Mouse (Mus musculus) liver, embryonic 12.5 days (tissue): ENCODE measurements around the gene Zbtb25. TPM values are rescaled to one million over a fixed set of nuclear protein-coding genes. Genes with fewer than 3 reads are reported as not detected.

ENCODE experiments used
- ATAC-seq: fragments of 200-750 bp; cut with Nextera tagmentation; 2 replicates; pipeline ENCODE4 v1.8.0; 2017; ENCODE audit warnings: moderate number of reproducible peaks, mild to moderate bottlenecking, moderate library complexity
- H3K27ac ChIP-seq: fragments of 300-500 bp; sonication (generic); 2 replicates; pipeline ENCODE4 v1.5.1; 2016; ENCODE audit warnings: mild to moderate bottlenecking
- H3K27me3 ChIP-seq: fragments of 300-500 bp; sonication (generic); replicated peaks from 2 replicates; pipeline ENCODE4 v1.6.1; 2016; ENCODE audit warnings: mild to moderate bottlenecking, moderate library complexity
- H3K36me3 ChIP-seq: fragments of 300-500 bp; sonication (generic); 2 replicates; pipeline ENCODE4 v1.6.1; 2016; ENCODE audit warnings: mild to moderate bottlenecking, moderate library complexity
- H3K4me1 ChIP-seq: fragments of 300-500 bp; sonication (generic); 2 replicates; pipeline ENCODE4 v1.6.1; 2016
- H3K4me2 ChIP-seq: fragments of 300-500 bp; sonication (generic); 2 replicates; pipeline ENCODE4 v1.6.1; 2016; ENCODE audit warnings: mild to moderate bottlenecking, moderate library complexity
- H3K4me3 ChIP-seq: fragments of 300-500 bp; sonication (generic); 2 replicates; pipeline ENCODE4 v1.5.1; 2016; ENCODE audit warnings: mild to moderate bottlenecking, moderate library complexity
- H3K9ac ChIP-seq: fragments of 300-500 bp; sonication (generic); 2 replicates; pipeline ENCODE4 v1.6.1; 2016; ENCODE audit warnings: mild to moderate bottlenecking, moderate library complexity
- H3K9me3 ChIP-seq: fragments of 300-500 bp; sonication (generic); replicated peaks from 2 replicates; pipeline ENCODE4 v1.6.1; 2016; ENCODE audit warnings: mild to moderate bottlenecking, moderate library complexity
- WGBS: fragments of 180-500 bp; shearing (Covaris S2); methylation state at CpG from one replicate; pipeline ENCODE4 v1.1.7; 2016; ENCODE audit not compliant: insufficient replicate concordance; 5-methylcytosine and 5-hydroxymethylcytosine counted together
- polyA plus RNA-seq: library from polyadenylated mRNA; unstranded; fragments of >200 nt; fragmentation: Nextera tagmentation; extraction: Ambion mirVana; gene quantifications from 2 replicates; pipeline ENCODE4 v1.2.1, GENCODE M21; 2016

The Zbtb25 gene
- 10.3 and 10.8 TPM in 2 replicates for polyA plus RNA-seq

DNA sequence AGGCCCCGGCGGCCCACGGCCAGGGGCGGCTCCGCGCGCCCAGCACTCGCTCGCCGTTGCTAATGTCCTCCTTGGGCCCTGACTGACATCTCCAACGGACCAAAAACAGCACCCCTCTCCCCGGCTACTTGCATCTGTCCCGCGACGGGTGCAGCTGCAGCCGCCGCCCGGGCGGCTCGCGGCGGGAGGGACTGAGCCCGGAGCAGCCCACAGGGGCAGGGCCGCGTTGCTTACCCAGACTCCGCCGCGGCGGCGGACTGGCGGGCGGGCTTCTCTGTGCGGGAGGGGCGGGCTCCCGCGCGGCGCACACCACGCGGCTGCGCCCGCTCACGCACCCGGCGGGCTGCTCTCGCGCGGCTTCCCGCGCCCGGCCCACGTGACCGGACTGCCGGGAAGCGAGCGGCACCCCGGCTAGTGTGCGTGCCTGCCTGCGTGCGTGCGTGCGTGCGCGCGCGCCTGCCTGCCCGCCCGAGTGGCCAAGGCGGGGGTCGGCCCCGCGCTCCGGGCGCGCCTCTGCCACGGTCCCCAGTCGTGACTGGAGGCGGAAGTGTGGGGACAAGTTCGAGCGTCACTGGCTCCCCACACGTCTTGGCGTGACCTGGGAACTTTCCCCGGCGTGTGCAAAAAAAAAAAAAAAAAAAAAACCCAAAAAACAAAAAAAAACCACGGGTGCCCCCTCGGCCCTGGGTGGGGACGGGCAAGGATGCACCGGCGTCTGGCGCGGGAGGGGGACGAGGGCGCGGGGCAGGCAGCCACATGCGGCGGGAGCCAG lies at the start of gene Zbtb25:
TSS of gene Zbtb25 (minus strand) at position 397 of the 772 bp plus-strand sequence.
- Histone ChIP-seq H3K4me3 (peak within 1 kb of the TSS; percentile 96), H3K4me2 (peak within 1 kb of the TSS; percentile 94), H3K9ac (peak within 1 kb of the TSS; percentile 99), H3K27me3 (no peaks in the 10 kb centered on the region), H3K36me3 (0 out of 2 replicates have a peak, but pooled peaks cover 5% of the 10 kb centered on the region), H3K9me3 (no peaks in the 10 kb centered on the region), H3K4me1 (peaks cover 69% of the 10 kb centered on the region), H3K27ac (peak within 1 kb of the TSS; percentile 99)
- ATAC-seq, result peak; percentile 72
- WGBS, result under 1% methylated on average over 94 of the region's 96 CpGs

DNA sequence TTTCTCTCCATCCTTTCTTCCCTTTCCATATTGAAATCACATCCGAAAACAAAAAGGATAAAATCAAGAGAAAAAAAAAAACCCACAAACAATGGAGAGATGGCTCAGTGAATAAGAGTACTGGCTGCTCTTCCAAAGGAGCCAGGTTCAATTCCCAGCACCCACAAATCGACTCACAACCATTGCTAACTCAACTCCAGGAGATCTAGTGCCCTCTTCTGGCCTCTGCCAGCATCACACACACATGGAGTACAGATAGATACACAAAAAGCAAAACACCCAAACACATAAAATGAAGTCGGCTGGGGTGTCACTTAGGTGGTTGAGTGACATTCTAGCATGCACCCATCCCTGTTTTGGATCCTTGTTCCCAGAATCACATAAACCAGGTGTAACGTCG lies 48.9 kb upstream of the Zbtb25 start:
- Histone ChIP-seq H3K27ac (no peak overlapping the region), H3K9ac (no peak overlapping the region), H3K4me2 (no peak overlapping the region), H3K4me3 (no peak overlapping the region), H3K27me3 (peaks cover 34% of the 10 kb centered on the region), H3K4me1 (peaks cover 16% of the 10 kb centered on the region), H3K36me3 (no peaks in the 10 kb centered on the region), H3K9me3 (0 out of 2 replicates have a peak, but pooled peaks cover 7% of the 10 kb centered on the region)
- 78% methylated on average over 5 of the region's 5 CpGs for WGBS
- ATAC-seq, result no peak

DNA sequence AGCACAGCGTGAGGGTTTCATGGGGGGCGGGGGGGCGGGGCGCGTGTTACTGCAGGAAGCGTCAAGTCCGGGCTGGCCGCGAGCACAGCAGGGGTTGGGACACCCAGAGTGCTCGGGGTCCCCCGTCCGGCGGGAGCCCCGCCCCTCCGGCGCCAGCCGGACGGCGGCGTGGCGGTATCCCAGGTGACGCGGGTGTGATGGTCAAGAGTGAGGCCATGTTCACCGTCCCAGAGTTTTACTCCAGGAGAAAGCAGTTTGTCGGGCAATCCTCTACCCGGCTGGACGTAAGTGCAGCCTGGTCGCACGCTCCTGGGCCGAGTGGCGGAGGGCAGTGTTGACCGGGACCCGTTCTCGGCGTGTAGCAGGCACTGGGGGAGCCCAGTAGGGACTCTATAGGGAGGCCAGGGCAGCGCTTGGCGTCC lies 48.0 kb upstream of the Zbtb25 start, which contains the start of gene Ppp1r36:
TSS of gene Ppp1r36 (plus strand) at position 106 of the 422 bp plus-strand sequence.
- Histone ChIP-seq H3K4me1 (peaks cover 16% of the 10 kb centered on the region), H3K9ac (peak within 1 kb of the TSS; percentile 27; the same call in 1 of the 2 replicates), H3K4me3 (peak within 1 kb of the TSS; percentile 42), H3K9me3 (0 out of 2 replicates have a peak, but pooled peaks cover 7% of the 10 kb centered on the region), H3K4me2 (peak within 1 kb of the TSS; percentile 70), H3K27ac (no peak within 1 kb of the TSS), H3K27me3 (peaks cover 34% of the 10 kb centered on the region), H3K36me3 (no peaks in the 10 kb centered on the region)
- ATAC-seq, result peak; percentile 70; the same call in 1 of the 2 replicates
- WGBS, result 5% methylated on average over 37 of the region's 37 CpGs

DNA sequence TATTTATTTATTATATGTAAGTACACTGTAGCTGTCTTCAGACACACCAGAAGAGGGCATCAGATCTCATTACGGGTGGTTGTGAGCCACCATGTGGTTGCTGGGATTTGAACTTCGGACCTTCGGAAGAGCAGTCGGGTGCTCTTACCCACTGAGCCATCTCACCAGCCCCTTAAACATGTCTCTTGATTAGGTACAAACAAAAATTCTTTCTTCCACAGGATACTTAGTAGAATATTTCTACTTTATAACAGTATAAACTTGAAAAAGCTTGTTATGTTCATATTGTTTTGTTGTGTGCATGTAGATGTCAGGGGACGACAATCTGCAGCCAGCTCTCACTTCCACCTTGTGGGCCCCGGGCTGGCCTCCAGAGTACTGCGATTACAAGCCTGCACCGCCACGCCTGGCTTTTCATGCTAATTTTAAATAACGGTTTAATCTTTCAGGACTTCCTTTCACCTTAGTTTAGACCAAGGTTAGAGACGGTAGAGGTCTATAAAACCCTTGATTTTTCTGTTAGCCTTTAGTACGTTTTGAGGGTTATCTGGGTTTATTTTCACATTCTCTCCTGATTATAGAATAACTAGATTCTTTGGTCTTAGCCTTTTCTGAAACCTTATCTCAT lies 46.1 kb upstream of the Zbtb25 start:
- H3K4me1 ChIP-seq, result peaks cover 16% of the 10 kb centered on the region
- WGBS, result 65% methylated on average over 12 of the region's 12 CpGs
- no peak overlapping the region for H3K9ac ChIP-seq
- H3K4me3 ChIP-seq, result no peak overlapping the region
- 0 out of 2 replicates have a peak, but pooled peaks cover 7% of the 10 kb centered on the region for H3K9me3 ChIP-seq
- H3K27me3 ChIP-seq, result peaks cover 34% of the 10 kb centered on the region
- H3K36me3 ChIP-seq, result no peaks in the 10 kb centered on the region
- no peak for ATAC-seq
- no peak overlapping the region for H3K27ac ChIP-seq
- no peak overlapping the region for H3K4me2 ChIP-seq

DNA sequence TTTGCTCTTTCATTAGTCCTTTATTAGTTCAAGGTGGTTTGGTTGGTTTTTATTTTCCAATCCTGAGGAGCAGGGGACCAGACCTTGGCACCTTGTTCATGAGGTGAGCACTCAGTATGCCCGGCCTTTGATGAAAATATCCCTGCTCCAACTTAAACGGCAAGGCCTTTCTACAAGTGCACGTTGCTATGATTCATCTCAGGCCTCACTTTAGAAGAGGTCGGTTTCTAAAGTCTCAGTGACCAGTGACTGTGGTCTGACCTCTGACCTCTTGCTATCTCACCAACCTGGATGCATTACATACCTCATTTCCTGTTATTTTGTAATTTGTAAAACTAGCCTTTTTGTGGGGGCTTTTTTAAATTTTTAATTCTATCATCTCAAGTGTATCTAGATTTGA lies 39.8 kb upstream of the Zbtb25 start:
- Histone ChIP-seq H3K4me1 (peaks cover 21% of the 10 kb centered on the region), H3K27ac (no peak overlapping the region), H3K9ac (no peak overlapping the region), H3K36me3 (no peaks in the 10 kb centered on the region), H3K4me2 (no peak overlapping the region), H3K9me3 (no peaks in the 10 kb centered on the region), H3K27me3 (peaks cover 47% of the 10 kb centered on the region), H3K4me3 (no peak overlapping the region)
- no peak for ATAC-seq
- 48% methylated on average over 4 of the region's 4 CpGs for WGBS

DNA sequence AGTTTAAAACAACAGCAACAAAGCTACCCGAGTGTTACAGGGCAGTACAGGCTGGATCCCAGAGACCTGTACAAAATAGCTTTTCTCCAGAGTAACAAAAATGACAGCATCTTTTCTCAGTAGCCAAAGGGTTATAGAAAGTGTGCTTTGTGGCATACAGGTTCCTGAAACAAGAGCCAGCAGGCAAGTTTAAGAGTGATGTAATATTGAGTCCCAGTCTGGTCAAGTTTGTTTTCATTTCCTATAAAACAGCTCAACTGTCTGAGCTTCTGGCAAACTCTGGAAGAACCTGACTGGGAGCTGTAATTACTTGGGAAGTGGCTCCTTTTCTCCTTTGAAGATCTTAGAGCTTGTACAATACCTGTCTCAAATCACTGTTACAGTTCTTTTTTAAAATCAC lies 37.8 kb upstream of the Zbtb25 start:
- H3K36me3 ChIP-seq, result no peaks in the 10 kb centered on the region
- no peak overlapping the region for H3K4me3 ChIP-seq
- no peak overlapping the region for H3K4me2 ChIP-seq
- no peak overlapping the region for H3K27ac ChIP-seq
- no peak overlapping the region for H3K9ac ChIP-seq
- WGBS, result 52% methylated on average over 1 of the region's 1 CpGs
- no peak for ATAC-seq
- peaks cover 49% of the 10 kb centered on the region for H3K27me3 ChIP-seq
- no peaks in the 10 kb centered on the region for H3K9me3 ChIP-seq
- H3K4me1 ChIP-seq, result peaks cover 31% of the 10 kb centered on the region

DNA sequence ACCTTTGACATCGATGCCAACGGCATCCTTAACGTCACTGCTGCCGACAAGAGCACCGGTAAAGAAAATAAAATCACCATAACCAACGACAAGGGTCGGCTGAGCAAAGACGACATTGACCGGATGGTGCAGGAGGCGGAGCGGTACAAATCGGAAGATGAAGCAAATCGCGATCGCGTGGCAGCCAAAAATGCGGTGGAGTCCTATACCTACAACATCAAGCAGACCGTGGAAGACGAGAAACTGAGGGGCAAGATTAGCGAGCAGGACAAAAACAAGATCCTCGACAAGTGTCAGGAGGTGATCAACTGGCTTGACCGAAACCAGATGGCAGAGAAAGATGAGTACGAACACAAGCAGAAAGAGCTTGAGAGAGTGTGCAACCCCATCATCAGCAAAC lies 36.6 kb upstream of the Zbtb25 start:
- 2% methylated on average over 23 of the region's 23 CpGs for WGBS
- H3K9me3 ChIP-seq, result no peaks in the 10 kb centered on the region
- peak overlapping the region; percentile 88 for H3K4me2 ChIP-seq
- H3K4me3 ChIP-seq, result peak overlapping the region; percentile 78
- H3K4me1 ChIP-seq, result peaks cover 37% of the 10 kb centered on the region
- ATAC-seq, result no peak
- no peak overlapping the region for H3K9ac ChIP-seq
- no peak overlapping the region for H3K27ac ChIP-seq
- peaks cover 49% of the 10 kb centered on the region for H3K27me3 ChIP-seq
- H3K36me3 ChIP-seq, result no peaks in the 10 kb centered on the region

DNA sequence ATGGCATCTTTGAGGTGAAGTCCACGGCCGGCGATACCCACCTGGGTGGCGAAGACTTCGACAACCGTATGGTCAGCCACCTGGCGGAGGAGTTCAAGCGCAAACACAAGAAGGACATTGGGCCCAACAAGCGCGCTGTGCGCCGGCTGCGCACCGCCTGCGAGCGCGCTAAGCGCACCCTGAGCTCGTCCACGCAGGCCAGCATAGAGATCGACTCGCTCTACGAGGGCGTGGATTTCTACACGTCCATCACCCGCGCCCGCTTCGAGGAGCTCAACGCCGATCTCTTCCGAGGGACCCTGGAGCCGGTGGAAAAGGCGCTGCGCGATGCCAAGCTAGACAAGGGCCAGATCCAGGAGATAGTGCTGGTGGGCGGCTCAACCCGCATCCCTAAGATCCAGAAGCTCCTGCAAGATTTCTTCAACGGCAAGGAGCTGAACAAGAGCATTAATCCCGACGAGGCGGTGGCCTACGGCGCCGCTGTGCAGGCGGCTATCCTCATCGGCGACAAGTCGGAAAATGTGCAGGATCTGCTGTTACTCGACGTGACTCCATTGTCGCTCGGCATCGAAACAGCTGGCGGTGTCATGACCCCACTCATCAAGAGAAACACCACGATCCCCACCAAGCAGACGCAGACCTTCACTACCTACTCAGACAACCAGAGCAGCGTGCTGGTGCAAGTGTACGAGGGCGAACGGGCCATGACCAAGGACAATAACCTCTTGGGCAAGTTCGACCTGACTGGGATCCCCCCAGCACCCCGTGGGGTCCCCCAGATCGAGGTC lies 36.0 kb upstream of the Zbtb25 start:
- H3K4me1 ChIP-seq, result peaks cover 38% of the 10 kb centered on the region
- no peak overlapping the region for H3K27ac ChIP-seq
- peaks cover 49% of the 10 kb centered on the region for H3K27me3 ChIP-seq
- 8% methylated on average over 64 of the region's 64 CpGs for WGBS
- H3K4me2 ChIP-seq, result peak overlapping the region; percentile 88
- H3K9me3 ChIP-seq, result no peaks in the 10 kb centered on the region
- no peak for ATAC-seq
- H3K9ac ChIP-seq, result no peak overlapping the region
- H3K36me3 ChIP-seq, result no peaks in the 10 kb centered on the region
- H3K4me3 ChIP-seq, result peak overlapping the region; percentile 78

DNA sequence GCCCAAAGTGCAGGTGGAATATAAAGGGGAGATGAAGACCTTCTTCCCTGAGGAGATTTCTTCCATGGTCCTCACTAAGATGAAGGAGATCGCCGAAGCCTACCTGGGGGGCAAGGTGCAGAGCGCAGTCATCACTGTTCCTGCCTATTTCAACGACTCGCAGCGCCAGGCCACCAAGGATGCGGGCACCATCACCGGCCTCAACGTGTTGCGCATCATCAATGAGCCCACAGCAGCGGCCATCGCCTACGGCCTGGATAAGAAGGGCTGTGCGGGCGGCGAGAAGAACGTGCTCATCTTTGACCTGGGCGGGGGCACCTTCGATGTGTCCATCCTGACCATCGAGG lies 35.4 kb upstream of the Zbtb25 start:
- Histone ChIP-seq H3K4me3 (peak overlapping the region; percentile 78), H3K4me2 (peak overlapping the region; percentile 88), H3K9me3 (no peaks in the 10 kb centered on the region), H3K27ac (no peak overlapping the region), H3K36me3 (no peaks in the 10 kb centered on the region), H3K27me3 (peaks cover 49% of the 10 kb centered on the region), H3K9ac (peak overlapping the region; percentile 77), H3K4me1 (peaks cover 38% of the 10 kb centered on the region)
- ATAC-seq, result no peak
- 15% methylated on average over 20 of the region's 20 CpGs for WGBS

DNA sequence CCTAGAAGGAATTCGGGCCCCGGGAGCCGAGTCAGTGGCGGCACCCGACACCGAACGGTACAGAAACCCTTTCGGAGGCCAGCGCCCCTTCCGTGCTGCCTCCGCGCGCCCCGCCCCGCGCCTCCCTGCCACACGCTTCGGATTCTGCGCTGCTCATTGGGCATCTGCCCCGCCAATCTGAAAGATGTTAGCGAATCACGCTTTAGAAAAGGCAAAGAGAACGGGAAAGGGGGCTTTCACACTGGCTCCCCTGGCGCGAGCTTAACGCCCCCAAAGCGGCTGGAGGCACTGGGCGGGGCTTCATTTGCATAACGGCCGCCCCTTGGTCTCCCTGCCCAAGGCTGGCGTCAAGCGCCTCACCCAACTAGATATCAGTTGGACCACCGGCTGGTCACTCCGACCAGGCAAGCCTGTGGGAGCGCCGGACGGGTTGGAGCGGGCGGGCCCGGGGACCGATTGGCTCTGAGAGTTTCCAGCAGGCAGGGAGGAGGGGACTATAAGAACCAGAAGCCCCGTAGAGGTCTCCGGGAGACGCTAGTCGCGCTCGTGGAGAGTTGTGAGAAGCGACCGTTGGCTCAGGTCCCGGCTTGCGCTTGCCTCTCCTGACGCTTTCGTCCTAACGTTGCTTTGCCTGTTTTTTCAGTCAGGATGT lies 34.6 kb upstream of the Zbtb25 start, which contains the start of gene Hspa2:
TSS of gene Hspa2 (plus strand) at position 291 of the 652 bp plus-strand sequence.
- peak within 1 kb of the TSS; percentile 78 for H3K4me3 ChIP-seq
- H3K9ac ChIP-seq, result peak within 1 kb of the TSS; percentile 77
- peak within 1 kb of the TSS; percentile 88 for H3K27ac ChIP-seq
- under 1% methylated on average over 54 of the region's 54 CpGs for WGBS
- H3K4me2 ChIP-seq, result peak within 1 kb of the TSS; percentile 88
- no peaks in the 10 kb centered on the region for H3K36me3 ChIP-seq
- peaks cover 46% of the 10 kb centered on the region for H3K27me3 ChIP-seq
- H3K9me3 ChIP-seq, result no peaks in the 10 kb centered on the region
- H3K4me1 ChIP-seq, result peaks cover 38% of the 10 kb centered on the region
- ATAC-seq, result peak; percentile 96
